Mouse (Mus musculus) left cerebral cortex, adult 6 months (tissue): ENCODE results near the gene Rcbtb2. TPM values are rescaled to one million over a fixed set of nuclear protein-coding genes. Genes with fewer than 3 reads are reported as not detected.

Experiments
- long read RNA-seq, 2 experiments: library from polyadenylated mRNA; unstranded; transcript quantifications; one replicate each; pipeline ENCODE4 v2.0.0; 2019 to 2020
- polyA plus RNA-seq: library from polyadenylated mRNA; unstranded; fragments of <200 nt; fragmentation: Nextera tagmentation; gene quantifications from 2 replicates; pipeline ENCODE4 v1.2.3, GENCODE M21; 2021

Gene Rcbtb2
- 20.7 and 23.5 TPM in 2 replicates for polyA plus RNA-seq
- long read RNA-seq, experiment 1, transcript Rcbtb2-202 (15 exons, 2,176 nt) = major isoform, 31 of 193 reads
- long read RNA-seq, experiment 1, transcript Rcbtb2-219 (16 exons, 3,622 nt) = minor isoform, 5 of 193 reads
- long read RNA-seq, experiment 1, transcript Rcbtb2-209 (15 exons, 3,531 nt) = minor isoform, 11 of 193 reads
- long read RNA-seq, experiment 1, partial matches to known transcripts = 16 of 193 reads
- long read RNA-seq, experiment 1, other reads (novel, unspliced or antisense) = 128 of 193 reads
- long read RNA-seq, experiment 2, partial matches to known transcripts = 4 of 34 reads
- long read RNA-seq, experiment 2, other reads (novel, unspliced or antisense) = 25 of 34 reads

DNA sequence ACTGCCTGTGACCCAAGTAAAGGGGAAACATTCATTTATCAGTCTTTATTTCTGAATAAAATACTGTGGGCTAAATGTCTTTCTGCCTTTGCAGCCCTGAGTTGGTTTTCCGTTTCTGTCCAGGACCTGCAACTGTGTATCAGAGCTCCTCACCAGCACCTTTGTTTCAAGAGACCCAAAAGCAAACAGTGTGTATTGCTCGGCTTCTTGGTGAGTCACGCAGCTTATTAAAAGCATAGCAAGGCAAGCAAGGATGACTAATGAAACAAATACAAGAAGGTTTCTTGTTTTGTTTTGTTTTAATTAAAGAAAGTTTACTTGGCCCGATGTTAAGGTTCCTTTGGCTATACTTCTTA lies at the start of gene Rcbtb2:
Gene Rcbtb2 (plus strand): TSS at position 115 of the 356 bp plus-strand sequence.

DNA sequence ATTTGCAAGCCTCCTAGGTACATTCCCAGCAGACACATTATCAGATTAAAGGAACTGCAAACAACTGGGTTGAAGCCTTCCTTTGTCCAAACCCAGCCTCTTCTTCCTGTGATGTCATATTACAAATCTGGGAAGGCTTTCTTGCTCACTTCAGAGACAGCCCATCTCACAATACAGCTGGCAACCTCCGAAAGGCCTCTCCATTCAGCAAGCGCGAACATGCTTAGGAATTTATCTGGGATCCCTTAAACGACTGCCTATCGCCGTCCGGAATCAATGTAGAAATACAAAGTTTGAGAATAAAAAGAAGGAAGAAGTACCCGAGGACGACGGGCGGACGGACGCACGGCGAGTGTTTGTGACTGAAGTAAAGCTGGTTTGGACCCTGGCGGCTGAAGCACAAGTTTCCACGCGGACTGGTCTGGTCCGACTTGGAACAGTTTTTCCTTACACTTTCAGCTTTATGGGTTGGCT lies 115.0 kb downstream of the Rcbtb2 start, which contains the start of gene Lpar6:
Gene Lpar6 (plus strand): TSS at position 48 of the 474 bp plus-strand sequence.

Other genes starting within 250 kb of the Rcbtb2 start
- 0.40 and 0.49 TPM in 2 replicates for gene Cysltr2, start 73.9 kb upstream of the Rcbtb2 start, polyA plus RNA-seq
- 1.2 and 1.3 TPM in 2 replicates for gene Lpar6, start 114.9 kb downstream of the Rcbtb2 start, polyA plus RNA-seq
- gene Rb1, start 202.8 kb downstream of the Rcbtb2 start, polyA plus RNA-seq = 7.6 and 12.9 TPM in 2 replicates